Mouse (Mus musculus): ENCODE measurements around the gene Ovol3.

The Ovol3 gene

DNA sequence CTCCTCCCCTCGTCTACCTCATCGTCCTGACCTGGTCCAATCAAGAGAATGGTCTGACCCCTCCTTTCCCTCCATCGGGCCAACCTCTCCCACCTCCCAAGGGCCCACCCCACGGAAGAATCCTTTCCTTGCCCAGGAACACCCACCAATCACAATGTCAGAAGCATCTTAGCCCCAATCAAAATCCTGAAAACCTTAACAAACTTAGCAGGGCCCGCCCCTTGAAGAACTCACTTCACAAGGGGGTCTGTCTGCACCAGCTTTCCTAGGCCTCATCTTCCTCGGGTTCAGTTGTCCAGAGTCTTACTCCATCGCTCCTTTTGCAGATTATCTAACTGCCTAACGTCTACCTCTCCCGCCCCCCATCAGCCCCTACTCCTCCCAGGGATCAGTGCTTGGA lies 42.5 kb downstream of the Ovol3 start:
- no peak for DNase-seq

DNA sequence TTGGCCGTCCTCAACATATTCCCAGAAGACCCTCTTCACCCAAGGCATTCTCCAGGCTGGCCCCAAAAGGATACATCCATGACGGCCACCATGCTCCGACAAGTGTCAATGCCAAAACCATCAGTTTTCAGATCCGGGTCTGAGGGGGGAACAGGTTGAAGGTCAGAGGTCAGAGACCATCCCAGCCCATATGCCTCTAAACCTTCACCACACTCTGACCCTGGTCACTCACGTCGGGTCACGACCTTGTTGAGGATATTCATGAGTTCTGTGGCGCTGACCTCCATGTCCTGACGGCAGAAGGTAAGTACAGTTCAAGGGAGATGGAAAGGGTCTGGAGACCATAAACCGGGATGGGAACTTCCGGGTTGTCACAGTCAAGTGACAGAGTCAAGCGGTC lies 43.4 kb downstream of the Ovol3 start:
- DNase-seq: no peak

DNA sequence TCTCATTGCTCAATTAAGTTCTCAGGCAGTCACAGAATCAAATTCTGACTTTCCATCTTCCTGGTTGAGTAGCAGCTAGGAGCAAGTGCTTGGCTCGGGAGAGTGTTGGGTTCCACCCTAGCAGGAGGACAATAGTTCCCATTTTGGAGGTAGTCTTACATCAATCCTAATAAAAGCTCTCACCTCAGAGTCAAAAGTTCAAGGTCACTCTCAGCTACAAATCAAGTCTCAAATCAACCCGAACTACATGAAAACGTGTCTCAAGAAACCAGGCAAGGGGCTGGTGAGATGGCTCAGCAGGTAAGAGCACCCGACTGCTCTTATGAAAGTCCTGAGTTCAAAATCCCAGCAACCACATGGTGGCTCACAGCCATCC lies 46.4 kb downstream of the Ovol3 start:
- no peak for DNase-seq

DNA sequence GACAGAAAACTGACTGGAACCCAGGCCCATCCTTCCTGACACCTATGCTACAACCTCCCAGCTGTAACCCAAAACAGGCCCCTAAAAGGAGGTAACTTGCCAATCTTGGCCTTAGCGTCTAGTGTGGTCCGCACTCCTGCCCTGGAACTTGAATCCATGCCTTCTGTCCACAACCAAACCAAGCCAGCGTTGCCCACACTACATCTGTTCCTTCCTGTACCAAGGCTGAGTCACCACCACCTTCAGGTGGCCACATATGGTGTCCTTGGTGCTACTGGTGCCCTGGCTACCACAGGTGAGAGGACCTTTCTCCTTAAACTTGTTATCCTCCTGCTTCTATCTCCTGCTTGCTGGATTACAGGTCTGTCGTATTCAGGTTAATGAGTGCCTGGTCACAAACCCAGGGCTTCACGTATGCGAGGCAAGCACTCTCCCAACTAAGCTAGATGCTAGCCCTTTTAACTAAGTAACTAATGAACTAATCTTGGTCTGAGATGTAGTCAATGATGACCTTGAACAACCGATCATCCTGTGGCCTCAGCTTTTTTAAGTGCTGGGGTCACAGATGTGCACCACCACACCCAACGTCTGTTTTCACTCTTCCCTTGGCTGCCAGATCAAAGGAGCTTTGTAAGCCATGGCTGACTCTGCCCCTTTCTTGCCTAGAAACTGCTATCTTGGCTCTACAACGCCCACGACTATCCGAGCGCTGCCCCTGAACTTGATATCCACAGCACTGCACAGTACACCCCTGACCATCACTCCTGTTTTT lies 47.0 kb downstream of the Ovol3 start:
- DNase-seq: no peak

DNA sequence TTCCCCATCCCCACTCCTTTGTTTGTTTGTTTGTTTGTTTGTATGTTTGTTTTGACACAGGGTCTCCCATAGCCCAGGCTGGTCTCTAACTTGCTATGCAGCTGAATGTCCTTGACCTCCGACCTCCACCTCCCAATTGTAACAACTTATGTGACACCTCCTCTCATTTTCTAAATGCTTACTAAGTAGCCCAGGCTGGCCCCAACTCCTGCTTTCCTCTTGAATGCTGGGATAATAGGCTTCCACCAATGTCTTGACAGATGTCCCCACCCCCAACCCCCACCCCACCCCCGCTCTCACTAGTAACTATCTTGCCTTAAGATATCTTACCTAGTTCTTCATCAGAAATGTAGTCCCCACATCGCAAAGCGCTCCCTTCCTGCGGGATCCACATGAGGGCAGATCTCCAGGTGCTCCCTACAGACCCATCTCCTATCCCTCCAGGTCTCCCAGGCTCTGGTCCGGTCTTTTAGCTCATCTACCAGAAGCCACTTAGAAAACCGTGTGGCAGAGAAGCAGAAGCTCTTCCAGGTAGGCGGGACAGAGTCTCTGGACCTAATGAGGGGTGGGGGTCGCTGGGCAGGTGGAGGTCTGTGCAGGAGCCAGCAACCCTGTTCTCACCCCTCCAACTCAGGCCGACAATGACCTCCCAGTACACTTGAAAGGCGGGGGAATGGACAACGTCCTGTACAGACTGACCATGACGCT lies 50.7 kb downstream of the Ovol3 start:
- no peak for DNase-seq

DNA sequence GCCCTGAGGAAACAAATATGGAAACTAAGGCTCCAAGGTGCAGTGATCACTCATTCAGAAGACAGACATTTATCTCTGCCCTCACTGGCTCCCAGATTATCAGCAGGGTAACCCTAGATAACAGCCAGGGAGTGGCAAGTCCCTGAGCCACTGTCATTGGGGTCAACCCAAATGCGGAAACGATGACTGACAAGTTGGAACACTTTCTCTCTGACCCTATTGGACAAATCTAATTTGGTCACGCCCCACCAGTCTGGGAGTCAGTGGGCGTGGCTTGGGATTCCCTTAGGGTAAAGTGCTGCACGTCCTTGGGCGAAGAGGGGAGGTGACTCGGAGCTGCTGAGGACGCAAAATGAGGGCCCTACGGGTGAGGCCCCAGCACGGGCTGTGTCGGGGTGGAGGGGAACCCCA lies 51.6 kb downstream of the Ovol3 start, which contains the start of gene Cox7a1:
Gene Cox7a1, plus strand, starts transcription at position 266 of the 411 bp plus-strand sequence.
- peak; percentile 92 for DNase-seq

Measured in kidney, adult 8-10 months (tissue).